ENCODE assay signal across 8 mouse cellular contexts in the genomic region with DNA sequence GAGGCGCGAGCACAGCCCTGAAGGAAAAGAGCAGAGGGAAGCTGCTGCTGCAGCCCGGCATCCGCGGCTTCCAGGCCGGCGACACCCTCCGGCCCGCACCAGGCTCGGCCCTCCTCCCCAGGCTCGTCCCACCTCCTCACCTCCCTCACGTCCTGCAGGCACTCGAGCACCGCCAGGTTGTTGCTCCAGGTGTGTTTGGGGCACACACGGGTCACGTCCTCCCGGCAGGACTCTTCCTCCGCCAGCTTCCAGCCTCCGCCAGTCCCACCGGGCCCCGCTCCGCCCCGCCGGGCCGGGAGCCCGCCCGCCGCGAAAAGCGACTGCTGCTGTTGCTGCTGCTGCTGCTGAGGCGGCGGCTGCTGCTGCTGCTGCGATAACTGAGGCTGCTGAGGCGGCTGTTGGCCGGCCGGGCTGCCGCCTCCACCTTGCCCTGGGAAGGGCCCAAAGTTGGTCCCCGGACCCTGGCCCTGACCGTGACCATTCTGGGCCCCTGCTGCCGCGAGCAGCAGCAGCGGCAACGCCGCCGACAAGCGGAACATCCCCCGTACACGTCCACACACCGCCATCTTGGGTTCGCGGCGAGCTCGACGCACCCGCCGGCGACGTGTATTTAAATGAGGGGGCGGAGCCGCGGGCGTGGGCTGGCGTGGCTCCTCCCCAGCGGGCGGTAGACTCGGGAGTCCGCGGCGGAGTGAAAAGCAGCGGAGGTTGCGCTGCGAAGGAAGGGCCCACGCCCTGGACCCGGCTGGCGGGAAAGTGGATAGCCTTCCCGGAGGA. TPM values are rescaled to one million over a fixed set of nuclear protein-coding genes. Genes with fewer than 3 reads are reported as not detected.
DNase-seq lines count a peak whose midpoint lies in the region; ATAC-seq and TF ChIP-seq lines count a peak whose summit lies in the region.

TSS of gene Glg1 (minus strand) at position 586 of the 777 bp plus-strand sequence.

- H3K4me2 ChIP-seq in kidney, embryonic 14.5 days (replicated peaks; ENCODE audit: low read depth, low read length): peak within 1 kb of the TSS; percentile 52
- H3K4me2 ChIP-seq in limb, embryonic 15.5 days: peak within 1 kb of the TSS; percentile 49

- WGBS in kidney, embryonic 14.5 days: 0% methylated on average over 73 of the region's 76 CpGs
- under 1% methylated on average over 75 of the region's 76 CpGs for WGBS in limb, embryonic 15.5 days

- no peaks in the 10 kb centered on the region for H3K27me3 ChIP-seq in kidney, embryonic 14.5 days (ENCODE audit: control insufficient read depth, insufficient read depth, low read length)
- no peaks in the 10 kb centered on the region for H3K27me3 ChIP-seq in limb, embryonic 15.5 days

- H3K4me1 ChIP-seq in bone marrow macrophage, adult 2 months (ENCODE audit: control insufficient read depth, insufficient read depth, low read length): peaks cover 7% of the 10 kb centered on the region
- no peaks in the 10 kb centered on the region for H3K4me1 ChIP-seq in embryonic fibroblast, embryonic 13.5 days (ENCODE audit: control insufficient read depth, insufficient read depth, low read length)
- H3K4me1 ChIP-seq in kidney, embryonic 14.5 days (ENCODE audit: control insufficient read depth, insufficient read depth, low read length): peaks cover 5% of the 10 kb centered on the region; the same call in 1 of the 2 replicates
- peaks cover 2% of the 10 kb centered on the region; the same call in 1 of the 2 replicates for H3K4me1 ChIP-seq in limb, embryonic 15.5 days

- peak; percentile 95 for ATAC-seq in kidney, embryonic 14.5 days (ENCODE audit: low FRiP score, low TSS enrichment)
- ATAC-seq in limb, embryonic 15.5 days (ENCODE audit: insufficient number of reproducible peaks, low FRiP score, low TSS enrichment, low read depth): peak; percentile 93

- no peaks in the 10 kb centered on the region for H3K9me3 ChIP-seq in kidney, embryonic 14.5 days (ENCODE audit: control insufficient read depth, low read length)
- H3K9me3 ChIP-seq in limb, embryonic 15.5 days: no peaks in the 10 kb centered on the region

- TF ChIP-seq CTCF in bone marrow macrophage, adult 2 months (IDR thresholded peaks at IDR 0.05; ENCODE audit: low read depth, low read length): no peak
- TF ChIP-seq CTCF in embryonic fibroblast, embryonic 13.5 days (IDR thresholded peaks at IDR 0.05; ENCODE audit: borderline replicate concordance, insufficient read depth, low read length): no peak

- DNase-seq in A20 (ENCODE audit: low read depth, low spot score): peak; percentile 97
- peak; percentile 93 to 95 for DNase-seq in heart, adult 9 months (ENCODE audit: low spot score in 2 of 2)
- peak; percentile 6 to 93 for DNase-seq in monocyte, adult 2 months (ENCODE audit: low read depth in 1 of 2, low spot score in 2 of 2)
- peak; percentile 91 to 94 for DNase-seq in spleen, postnatal 36 days (ENCODE audit: low spot score in 2 of 2)

- peak within 1 kb of the TSS; percentile 93 for H3K9ac ChIP-seq in kidney, embryonic 14.5 days (ENCODE audit: low read depth, low read length)
- peak within 1 kb of the TSS; percentile 80 for H3K9ac ChIP-seq in limb, embryonic 15.5 days

- H3K27ac ChIP-seq in bone marrow macrophage, adult 2 months (ENCODE audit: insufficient read depth, low read depth, low read length): peak within 1 kb of the TSS; percentile 86
- H3K27ac ChIP-seq in embryonic fibroblast, embryonic 13.5 days (ENCODE audit: insufficient read depth, low read length): peak within 1 kb of the TSS; percentile 90
- H3K27ac ChIP-seq in kidney, embryonic 14.5 days (ENCODE audit: low read depth, low read length): peak within 1 kb of the TSS; percentile 96
- H3K27ac ChIP-seq in limb, embryonic 15.5 days: peak within 1 kb of the TSS; percentile 100

- H3K4me3 ChIP-seq in bone marrow macrophage, adult 2 months (ENCODE audit: insufficient read depth, low read length): peak within 1 kb of the TSS; percentile 98
- H3K4me3 ChIP-seq in embryonic fibroblast, embryonic 13.5 days (ENCODE audit: insufficient read depth, low read length): peak within 1 kb of the TSS; percentile 80
- peak within 1 kb of the TSS; percentile 87 for H3K4me3 ChIP-seq in kidney, embryonic 14.5 days (ENCODE audit: low read length)
- peak within 1 kb of the TSS; percentile 68 for H3K4me3 ChIP-seq in limb, embryonic 15.5 days

- H3K36me3 ChIP-seq in kidney, embryonic 14.5 days (ENCODE audit: control insufficient read depth, insufficient read depth, low read length): no peaks in the 10 kb centered on the region
- no peaks in the 10 kb centered on the region for H3K36me3 ChIP-seq in limb, embryonic 15.5 days

- peak; percentile 22; the same call in 1 of the 2 replicates for TF ChIP-seq POLR2A in bone marrow macrophage, adult 2 months (IDR thresholded peaks at IDR 0.05; ENCODE audit: borderline replicate concordance, low read depth, low read length)
- peak; percentile 97 for TF ChIP-seq POLR2A in embryonic fibroblast, embryonic 13.5 days (IDR thresholded peaks at IDR 0.05; ENCODE audit: low read depth, low read length)

RNA-seq across cellular contexts. Expression of gene Glg1, which starts in this region (rescaled TPM):
- polyA plus RNA-seq in bone marrow macrophage, adult 2 months (2012; ENCODE audit: insufficient read depth, insufficient read length, missing spikeins): 64.1 and 81.9 TPM in 2 replicates
- 130 and 132 TPM in 2 replicates for polyA plus RNA-seq in embryonic fibroblast, embryonic 13.5 days (2011; ENCODE audit: insufficient read length, low read depth, missing spikeins)
- 60.1 and 95.8 TPM in 2 replicates for polyA plus RNA-seq in kidney, embryonic 14.5 days (2014; fragmentation: Nextera tagmentation; extraction: Ambion mirVana)
- polyA plus RNA-seq in limb, embryonic 15.5 days (2015; fragmentation: Nextera tagmentation; extraction: Ambion mirVana): 65.2 and 75.4 TPM in 2 replicates

Comparison
In these comparisons a context has a peak if more than half of its experiments do, and no peak if none do; other contexts are left out.
1. Peak in every context shown above with its lines: DNase-seq, ATAC-seq, H3K4me3 ChIP-seq and H3K27ac ChIP-seq.